Mouse (Mus musculus) small intestine, adult 2 months (tissue): ENCODE results near the gene Tuba1c. TPM values are rescaled to one million over a fixed set of nuclear protein-coding genes. Genes with fewer than 3 reads are reported as not detected.
"Not testable (repeated sequence)": the region's sequence is repeated elsewhere in the genome, so short reads cannot be mapped to it uniquely, and the experiment has no call there.

Experiments used
- H3K27ac ChIP-seq: fragments of 200-500 bp; 2 replicates; pipeline ENCODE4 v1.5.1; 2012; ENCODE audit warnings: low read depth, low read length, control low read depth, inconsistent platforms; ENCODE audit not compliant: insufficient read depth
- H3K27me3 ChIP-seq: fragments of 200-500 bp; 2 replicates; pipeline ENCODE4 v1.6.1; 2012; ENCODE audit warnings: mild to moderate bottlenecking, moderate library complexity, low read length, inconsistent platforms; ENCODE audit not compliant: control insufficient read depth, insufficient read depth
- H3K36me3 ChIP-seq: fragments of 200-500 bp; 2 replicates; pipeline ENCODE4 v1.6.1; 2012; ENCODE audit warnings: mild to moderate bottlenecking, low read length, control low read depth, inconsistent platforms; ENCODE audit not compliant: control insufficient read depth, insufficient read depth
- H3K4me1 ChIP-seq: fragments of 200-500 bp; 2 replicates; pipeline ENCODE4 v1.6.1; 2012; ENCODE audit warnings: low read length, inconsistent platforms, mixed read lengths; ENCODE audit not compliant: control insufficient read depth, insufficient read depth, insufficient read length
- H3K4me3 ChIP-seq: fragments of 200-500 bp; 2 replicates; pipeline ENCODE4 v1.5.1; 2012; ENCODE audit warnings: low read depth, mild to moderate bottlenecking, control low read depth, inconsistent platforms, low read length, moderate library complexity
- CTCF ChIP-seq: fragments of 200-500 bp; IDR thresholded peaks from 2 replicates; pipeline ENCODE4 v1.5.1; 2012; ENCODE audit warnings: low read depth, mild to moderate bottlenecking, control low read depth, inconsistent platforms, low read length, moderate library complexity, mixed read lengths; ENCODE audit not compliant: insufficient replicate concordance, insufficient read length; ENCODE audit errors: extremely low read depth
- POLR2A ChIP-seq: fragments of 200-500 bp; IDR thresholded peaks from 2 replicates; pipeline ENCODE4 v1.6.1; 2012; ENCODE audit warnings: low read depth, mild to moderate bottlenecking, control low read depth, inconsistent platforms, low read length, moderate library complexity
- WGBS: fragments of 180-500 bp; shearing (Covaris S2); methylation state at CpG from one replicate; pipeline ENCODE4 v1.1.7; 2018; 5-methylcytosine and 5-hydroxymethylcytosine counted together
- polyA plus RNA-seq: library from polyadenylated mRNA; depleted of rRNA; stranded (reverse); fragments of >200 nt; gene quantifications from 2 replicates; pipeline ENCODE4 v1.2.3, GENCODE M21; 2012

Gene Tuba1c
- polyA plus RNA-seq, 1 experiment: 382 TPM

GRCm38 (mm10) chr15:99039996-99040919 is 10.6 kb downstream of the Tuba1c start:
- Histone ChIP-seq H3K27ac (no peak overlapping the region), H3K27me3 (no peaks in the 10 kb centered on the region), H3K4me1 (no peaks in the 10 kb centered on the region; the same call in 1 of the 2 replicates), H3K36me3 (peaks cover 24% of the 10 kb centered on the region), H3K4me3 (no peak overlapping the region)
- 63% methylated on average over 26 of the region's 26 CpGs for WGBS
- peak; percentile 31; the same call in 1 of the 2 replicates for TF ChIP-seq CTCF
- no peak for TF ChIP-seq POLR2A

GRCm38 (mm10) chr15:99040920-99041856 is 11.5 kb downstream of the Tuba1c start:
- Histone ChIP-seq H3K27me3 (no peaks in the 10 kb centered on the region), H3K36me3 (peaks cover 16% of the 10 kb centered on the region), H3K4me3 (no peak overlapping the region), H3K4me1 (peaks cover 3% of the 10 kb centered on the region; the same call in 1 of the 2 replicates), H3K27ac (no peak overlapping the region)
- WGBS: 70% methylated on average over 21 of the region's 21 CpGs
- no peak for TF ChIP-seq CTCF
- TF ChIP-seq POLR2A: no peak

- H3K4me1 ChIP-seq: peaks cover 3% of the 10 kb centered on the region; the same call in 1 of the 2 replicates
- TF ChIP-seq POLR2A: no peak
- no peak for TF ChIP-seq CTCF
- H3K36me3 ChIP-seq: peaks cover 10% of the 10 kb centered on the region
- no peak overlapping the region for H3K4me3 ChIP-seq
- H3K27me3 ChIP-seq: no peaks in the 10 kb centered on the region
- no peak overlapping the region for H3K27ac ChIP-seq
- WGBS: 69% methylated on average over 5 of the region's 5 CpGs
Measured at GRCm38 (mm10) chr15:99042334-99042733, 12.6 kb downstream of the Tuba1c start.

- H3K27me3 ChIP-seq: no peaks in the 10 kb centered on the region
- peaks cover 3% of the 10 kb centered on the region; the same call in 1 of the 2 replicates for H3K4me1 ChIP-seq
- TF ChIP-seq POLR2A (no peak), CTCF (no peak)
- no peak overlapping the region for H3K4me3 ChIP-seq
- 26% methylated on average over 3 of the region's 3 CpGs for WGBS
- H3K27ac ChIP-seq: no peak overlapping the region
- no peaks in the 10 kb centered on the region for H3K36me3 ChIP-seq
Measured at GRCm38 (mm10) chr15:99044854-99045253, 15.2 kb downstream of the Tuba1c start.

- not testable (repeated sequence) for H3K4me3 ChIP-seq, H3K4me1 ChIP-seq, H3K27ac ChIP-seq, H3K36me3 ChIP-seq, H3K27me3 ChIP-seq
- 80% methylated on average over 6 of the region's 6 CpGs for WGBS
Measured at GRCm38 (mm10) chr15:99045734-99046133, 16.0 kb downstream of the Tuba1c start.

GRCm38 (mm10) chr15:99049473-99050253 is 20.0 kb downstream of the Tuba1c start:
- no peaks in the 10 kb centered on the region; the same call in 1 of the 2 replicates for H3K27me3 ChIP-seq
- no peaks in the 10 kb centered on the region for H3K36me3 ChIP-seq
- WGBS: 31% methylated on average over 13 of the region's 13 CpGs
- H3K27ac ChIP-seq: no peak overlapping the region
- TF ChIP-seq CTCF (peak; percentile 74; the same call in 1 of the 2 replicates), POLR2A (no peak)
- H3K4me3 ChIP-seq: no peak overlapping the region
- H3K4me1 ChIP-seq: peaks cover 3% of the 10 kb centered on the region; the same call in 1 of the 2 replicates
